In the genomic region with DNA sequence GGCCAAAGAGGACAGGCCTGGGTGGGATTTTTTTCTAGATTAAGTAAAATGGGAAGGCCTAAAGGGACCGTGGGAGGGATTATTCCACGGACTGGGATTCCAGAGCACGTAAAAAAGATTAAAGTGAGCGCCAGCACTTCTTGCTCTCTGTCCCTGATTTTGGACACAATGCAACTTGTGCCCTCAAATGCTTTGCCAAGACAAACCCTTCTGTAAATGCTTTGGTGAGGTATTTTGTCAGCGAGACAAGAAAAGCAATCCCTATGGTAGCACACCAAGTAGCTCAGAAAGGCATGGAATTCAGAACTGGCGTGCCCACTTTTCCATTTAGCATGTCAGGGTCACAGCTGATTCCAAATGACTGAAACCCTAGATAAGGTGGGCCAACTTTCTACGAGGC, we compare ENCODE assay signal across 30 mouse cellular contexts. TPM values are rescaled to one million over a fixed set of nuclear protein-coding genes. Genes with fewer than 3 reads are reported as not detected.
"Had no signal": no experiment of that assay in that cellular context is flagged by ENCODE, and none has a peak within 500 bp of the region (broad histone marks: within the 10 kb centered on the region; RNA-seq: fewer than 3 reads in every experiment).

No protein-coding gene starts in this region.

- H3K4me1 ChIP-seq: heart, embryonic 13.5 days; heart, embryonic 15.5 days; hindbrain, embryonic 10.5 days; hindbrain, embryonic 12.5 days; kidney, embryonic 15.5 days; limb, embryonic 10.5 days; limb, embryonic 12.5 days; liver, embryonic 13.5 days; liver, embryonic 15.5 days had no signal

- H3K27ac ChIP-seq: heart, adult 2 months; heart, embryonic 13.5 days; heart, embryonic 15.5 days; hindbrain, embryonic 10.5 days; hindbrain, embryonic 12.5 days; hindbrain, embryonic 14.5 days; hindbrain, postnatal 0 days; kidney, embryonic 15.5 days; kidney, postnatal 0 days; limb, embryonic 10.5 days; limb, embryonic 12.5 days; liver, embryonic 13.5 days; liver, embryonic 15.5 days had no signal

- H3K27me3 ChIP-seq: heart, embryonic 13.5 days; heart, embryonic 15.5 days; hindbrain, embryonic 12.5 days; kidney, embryonic 15.5 days; limb, embryonic 12.5 days; liver, embryonic 13.5 days; liver, embryonic 15.5 days had no signal

- H3K4me3 ChIP-seq: heart, adult 2 months; heart, embryonic 13.5 days; heart, embryonic 15.5 days; hindbrain, embryonic 10.5 days; hindbrain, embryonic 12.5 days; kidney, embryonic 15.5 days; limb, embryonic 10.5 days; limb, embryonic 12.5 days; liver, embryonic 13.5 days; liver, embryonic 15.5 days had no signal

- H3K4me2 ChIP-seq: heart, embryonic 13.5 days; heart, embryonic 15.5 days; hindbrain, embryonic 12.5 days; hindbrain, embryonic 14.5 days; kidney, embryonic 15.5 days; limb, embryonic 12.5 days; liver, embryonic 11.5 days; liver, embryonic 13.5 days; liver, embryonic 15.5 days had no signal

- DNase-seq: gastrocnemius, postnatal 14 days; gastrocnemius, postnatal 36 days; heart, adult 2 months; heart, postnatal 10 days; heart, postnatal 4 days; kidney, adult 11 months; kidney, adult 2 months; kidney, adult 9 months; kidney, postnatal 14 days; kidney, postnatal 36 days; layer of hippocampus, adult 9-11 months; layer of hippocampus, postnatal 36 days; liver, embryonic 13.5 days; liver, postnatal 0 days; lung, adult 2 months had no signal

- H3K9me3 ChIP-seq: heart, embryonic 13.5 days; heart, embryonic 15.5 days; hindbrain, embryonic 10.5 days; hindbrain, embryonic 12.5 days; kidney, embryonic 15.5 days; limb, embryonic 10.5 days; limb, embryonic 12.5 days; liver, embryonic 13.5 days; liver, embryonic 15.5 days had no signal

- H3K9ac ChIP-seq: heart, embryonic 13.5 days; heart, embryonic 15.5 days; hindbrain, embryonic 12.5 days; hindbrain, embryonic 14.5 days; kidney, embryonic 15.5 days; limb, embryonic 12.5 days; liver, embryonic 13.5 days; liver, embryonic 15.5 days; liver, postnatal 0 days had no signal

- ATAC-seq: hindbrain, postnatal 0 days; intestine, embryonic 16.5 days; liver, postnatal 0 days had no signal

RNA-seq across cellular contexts. Expression of a gene that starts 22.2 kb away (rescaled TPM):
- total RNA-seq: granulocyte monocyte progenitor cell, adult 5-6 weeks; layer of hippocampus, postnatal 36 days; left cerebral cortex, adult 8-10 months had no signal
